Mouse (Mus musculus) E14TG2a.4 (cell line): ENCODE measurements around the gene Ang.

Experiments used
- CTCF ChIP-seq: conservative IDR thresholded peaks from 2 replicates; pipeline ENCODE4 v1.5.1; 2014; ENCODE audit warnings: low read length
- NANOG ChIP-seq: IDR thresholded peaks from 2 replicates; pipeline ENCODE4 v1.6.1; 2014; ENCODE audit warnings: borderline replicate concordance, low read length, mixed read lengths

DNA sequence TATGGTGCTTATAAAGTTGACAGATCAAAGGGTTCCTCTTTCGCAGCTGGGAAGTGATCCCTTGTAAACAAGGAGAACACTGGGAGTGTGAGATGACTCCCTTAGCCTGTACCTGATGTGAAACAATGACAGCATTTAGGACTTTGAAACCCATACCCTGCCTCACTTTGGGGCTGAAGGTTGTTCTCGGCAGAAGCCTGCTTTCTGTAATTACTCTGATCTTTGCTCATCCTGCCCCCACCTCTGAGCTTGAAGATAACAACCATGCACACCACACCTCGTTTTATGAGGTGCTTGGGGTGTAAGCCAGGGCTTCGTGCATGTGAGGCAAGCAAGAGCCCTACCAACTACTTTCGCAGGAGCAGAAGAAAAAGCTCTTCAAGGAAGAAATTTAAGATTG lies 58.2 kb downstream of the Ang start:
- TF ChIP-seq CTCF (no peak), NANOG (no peak)
